Mouse (Mus musculus) urinary bladder, postnatal 25 days (tissue): Measurements from ENCODE around the gene Ccdc85c.

Source experiments
- DNase-seq: peaks from one replicate; pipeline ENCODE4 v3.0.0; 2022; ENCODE audit warnings: low spot score

Gene Ccdc85c

GRCm38 (mm10) chr12:108238395-108239035, 36.7 kb downstream of the Ccdc85c start:
- no peak for DNase-seq

GRCm38 (mm10) chr12:108237300-108238006, 37.8 kb downstream of the Ccdc85c start:
- no peak for DNase-seq

GRCm38 (mm10) chr12:108235976-108236555, 39.2 kb downstream of the Ccdc85c start:
- no peak for DNase-seq

- DNase-seq: no peak
Observed at GRCm38 (mm10) chr12:108234832-108235602, 40.2 kb downstream of the Ccdc85c start.

- no peak for DNase-seq
Observed at GRCm38 (mm10) chr12:108233736-108234135, 41.5 kb downstream of the Ccdc85c start.

GRCm38 (mm10) chr12:108231901-108232300, 43.3 kb downstream of the Ccdc85c start:
- DNase-seq: no peak

GRCm38 (mm10) chr12:108230821-108231794, 44.1 kb downstream of the Ccdc85c start:
- DNase-seq: no peak

- DNase-seq: no peak
Observed at GRCm38 (mm10) chr12:108230077-108230476, 45.1 kb downstream of the Ccdc85c start.

- DNase-seq: no peak
Observed at GRCm38 (mm10) chr12:108227527-108227926, 47.7 kb downstream of the Ccdc85c start.

GRCm38 (mm10) chr12:108226941-108227340, 48.3 kb downstream of the Ccdc85c start:
- DNase-seq: no peak

GRCm38 (mm10) chr12:108226216-108226615, 49.0 kb downstream of the Ccdc85c start:
- DNase-seq: no peak

GRCm38 (mm10) chr12:108225781-108226180, 49.4 kb downstream of the Ccdc85c start:
- no peak for DNase-seq

GRCm38 (mm10) chr12:108223357-108223756, 51.9 kb downstream of the Ccdc85c start:
- no peak for DNase-seq

- no peak for DNase-seq
Observed at GRCm38 (mm10) chr12:108221712-108222111, 53.5 kb downstream of the Ccdc85c start.

- DNase-seq: no peak
Observed at GRCm38 (mm10) chr12:108221206-108221605, 54.0 kb downstream of the Ccdc85c start.

- DNase-seq: no peak
Observed at GRCm38 (mm10) chr12:108220621-108221020, 54.6 kb downstream of the Ccdc85c start.

- DNase-seq: no peak
Observed at GRCm38 (mm10) chr12:108219825-108220616, 55.2 kb downstream of the Ccdc85c start.

GRCm38 (mm10) chr12:108219163-108219562, 56.1 kb downstream of the Ccdc85c start:
- no peak for DNase-seq

GRCm38 (mm10) chr12:108217572-108217971, 57.7 kb downstream of the Ccdc85c start:
- peak; percentile 56 for DNase-seq

GRCm38 (mm10) chr12:108216611-108217370, 58.4 kb downstream of the Ccdc85c start:
- DNase-seq: no peak
